8 mouse cellular contexts compared by ENCODE assay signal in the genomic region with DNA sequence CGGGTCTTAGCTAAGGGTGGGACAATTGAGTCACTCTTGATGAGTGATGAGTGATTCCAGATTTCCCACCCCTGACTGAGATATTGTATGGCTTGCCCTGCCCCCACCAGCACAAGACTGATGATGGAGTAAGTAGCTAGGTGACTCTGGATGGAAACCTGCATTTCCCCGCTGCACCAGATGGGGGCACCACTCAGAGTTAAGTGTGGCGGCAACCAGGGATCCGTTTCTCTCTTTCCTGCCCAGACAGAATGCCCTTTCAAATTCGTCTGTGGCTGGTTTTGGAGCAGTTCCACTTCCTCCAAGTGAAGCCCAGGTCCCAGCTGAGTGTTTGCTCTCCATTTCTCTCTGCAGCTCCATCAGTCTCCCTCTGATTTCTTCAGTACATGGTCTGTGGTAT. TPM values are rescaled to one million over a fixed set of nuclear protein-coding genes. Genes with fewer than 3 reads are reported as not detected.
DNase-seq lines count a peak whose midpoint lies in the region; ATAC-seq and TF ChIP-seq lines count a peak whose summit lies in the region.
"Had no signal": no experiment of that assay in that cellular context is flagged by ENCODE, and none has a peak within 500 bp of the region (broad histone marks: within the 10 kb centered on the region; RNA-seq: fewer than 3 reads in every experiment).

No protein-coding gene starts in this region.

- TF ChIP-seq EP300 in stomach, postnatal 0 days (optimal IDR thresholded peaks at IDR 0.05) = no peak

- no peaks in the 10 kb centered on the region for H3K9me3 ChIP-seq in stomach, postnatal 0 days (ENCODE audit: control insufficient read depth, low read length)
- H3K9me3 ChIP-seq: midbrain, embryonic 12.5 days had no signal

- no peaks in the 10 kb centered on the region for H3K36me3 ChIP-seq in stomach, postnatal 0 days (ENCODE audit: control insufficient read depth, insufficient read depth, low read length)
- H3K36me3 ChIP-seq: midbrain, embryonic 12.5 days had no signal

- H3K4me3 ChIP-seq in stomach, postnatal 0 days (ENCODE audit: low read depth, low read length) = no peak overlapping the region
- H3K4me3 ChIP-seq: midbrain, embryonic 12.5 days had no signal

- TF ChIP-seq CTCF in stomach, postnatal 0 days (IDR thresholded peaks at IDR 0.05; ENCODE audit: low read depth) = peak; percentile 70

- no peak overlapping the region for H3K9ac ChIP-seq in stomach, postnatal 0 days (ENCODE audit: low read length)
- H3K9ac ChIP-seq: midbrain, embryonic 12.5 days had no signal

- DNase-seq in urinary bladder, postnatal 36 days (ENCODE audit: low spot score in 2 of 2) = peak; percentile 13 to 44
- DNase-seq in urinary bladder, adult 2 months (ENCODE audit: low spot score) = no peak
- peak; percentile 58 to 67 for DNase-seq in adrenal gland, postnatal 36 days
- peak; percentile 80 for DNase-seq in heart, adult 8-10 months (ENCODE audit: low spot score)
- DNase-seq in layer of hippocampus, adult 9-11 months = peak; percentile 60
- peak; percentile 66 for DNase-seq in stomach, postnatal 0 days (ENCODE audit: low spot score)

- H3K4me2 ChIP-seq in stomach, postnatal 0 days (replicated peaks; ENCODE audit: low read depth) = no peak overlapping the region
- H3K4me2 ChIP-seq: midbrain, embryonic 12.5 days had no signal

- WGBS in stomach, postnatal 0 days = 5% methylated on average over 5 of the region's 5 CpGs

- H3K27me3 ChIP-seq in stomach, postnatal 0 days (ENCODE audit: control insufficient read depth, insufficient read depth, low read length) = no peaks in the 10 kb centered on the region

- no peaks in the 10 kb centered on the region for H3K4me1 ChIP-seq in stomach, postnatal 0 days (replicated peaks; ENCODE audit: control insufficient read depth, insufficient read depth)

- no peak overlapping the region for H3K27ac ChIP-seq in stomach, postnatal 0 days (replicated peaks)
- H3K27ac ChIP-seq: midbrain, embryonic 12.5 days had no signal

- peak; percentile 69 for ATAC-seq in megakaryocyte-erythroid progenitor cell, adult 5-6 weeks (replicated peaks; ENCODE audit: low FRiP score, low TSS enrichment, poor library complexity, severe bottlenecking)
- ATAC-seq in stomach, postnatal 0 days (ENCODE audit: low FRiP score, low TSS enrichment) = no peak

RNA-seq across cellular contexts. Expression of gene Tal1, which starts 8.5 kb away (rescaled TPM):
- polyA plus RNA-seq in urinary bladder, adult 2 months (2012; rRNA removed) = 2.1 and 2.2 TPM in 2 replicates
- total RNA-seq in adrenal gland, postnatal 36 days (2021) = 1 to 10 TPM; 2.1 to 2.4 TPM
- 1 to 10 TPM; 2.5 to 3.6 (median 2.9) TPM for total RNA-seq in heart, adult 8-10 months (2022)
- 99.5 and 115 TPM in 2 replicates for total RNA-seq in megakaryocyte-erythroid progenitor cell, adult 5-6 weeks (2014; fragmentation: Nextera tagmentation)
- total RNA-seq in megakaryocyte-erythroid progenitor cell, adult 5-6 weeks (2017) = 56.3 and 63.8 TPM in 2 replicates
- 0.16 and 0.19 TPM in 2 replicates for polyA plus RNA-seq in stomach, postnatal 0 days (2015; fragmentation: Nextera tagmentation; extraction: Ambion mirVana)

RNA-seq across cellular contexts. Expression of gene Pdzk1ip1, which starts 40.8 kb away (rescaled TPM):
- polyA plus RNA-seq in urinary bladder, adult 2 months (2012; rRNA removed) = 79.6 and 106 TPM in 2 replicates
- not detected for total RNA-seq in adrenal gland, postnatal 36 days (2021)
- total RNA-seq in heart, adult 8-10 months (2022) = under 1 TPM in 2 of 4 experiments, not detected in 2; 0.71 to 0.86 TPM
- total RNA-seq in megakaryocyte-erythroid progenitor cell, adult 5-6 weeks (2014; fragmentation: Nextera tagmentation) = 22.0 and 28.7 TPM in 2 replicates
- 5.9 and 34.2 TPM in 2 replicates for total RNA-seq in megakaryocyte-erythroid progenitor cell, adult 5-6 weeks (2017)
- 255 and 279 TPM in 2 replicates for polyA plus RNA-seq in stomach, postnatal 0 days (2015; fragmentation: Nextera tagmentation; extraction: Ambion mirVana)

RNA-seq across cellular contexts. Expression of gene Stil, which starts 47.8 kb away (rescaled TPM):
- polyA plus RNA-seq in urinary bladder, adult 2 months (2012; rRNA removed) = 0.43 and 0.52 TPM in 2 replicates
- total RNA-seq in adrenal gland, postnatal 36 days (2021) = under 1 TPM; 0.56 to 0.79 TPM
- total RNA-seq in heart, adult 8-10 months (2022) = under 1 TPM in 1 of 4 experiments, not detected in 3; 0.26 TPM
- 22.9 and 27.8 TPM in 2 replicates for total RNA-seq in megakaryocyte-erythroid progenitor cell, adult 5-6 weeks (2014; fragmentation: Nextera tagmentation)
- total RNA-seq in megakaryocyte-erythroid progenitor cell, adult 5-6 weeks (2017) = 11.0 and 15.6 TPM in 2 replicates
- 1.7 and 1.8 TPM in 2 replicates for polyA plus RNA-seq in stomach, postnatal 0 days (2015; fragmentation: Nextera tagmentation; extraction: Ambion mirVana)

Comparison
In these comparisons a context has a peak if more than half of its experiments do, and no peak if none do; other contexts are left out.
1. RNA of gene Tal1, which starts 8.5 kb away (total RNA-seq): 56.3 to 115 TPM in megakaryocyte-erythroid progenitor cell, adult 5-6 weeks; 2.5 to 3.6 TPM in heart, adult 8-10 months and 2.1 to 2.4 TPM in adrenal gland, postnatal 36 days; every median in the first group is over 10 times any median in the second.
2. RNA of gene Stil, which starts 47.8 kb away (total RNA-seq): 11.0 to 27.8 TPM in megakaryocyte-erythroid progenitor cell, adult 5-6 weeks; 0.56 to 0.79 TPM in adrenal gland, postnatal 36 days and 0.26 TPM in heart, adult 8-10 months; every median in the first group is over 4 times any median in the second.